Mouse (Mus musculus) kidney, postnatal 4 days (tissue): Measurements from ENCODE around the gene Pld4.
A peak's percentile ranks its signal among the peaks of the same experiment; 100 is the strongest.

Experiments
- DNase-seq, 2 experiments: peaks; one replicate each; pipeline ENCODE4 v3.0.0; 2021; ENCODE audit warnings: mixed read lengths in 2 of 2

Pld4 gene

GRCm38 (mm10) chr12:112738281-112739022 lies 22.0 kb upstream of the Pld4 start:
- peak in 1 of 2 experiments; percentile 1 for DNase-seq

GRCm38 (mm10) chr12:112739023-112739568 lies 21.4 kb upstream of the Pld4 start:
- DNase-seq = peak in 1 of 2 experiments; percentile 1

GRCm38 (mm10) chr12:112742768-112743167 lies 17.7 kb upstream of the Pld4 start:
- DNase-seq = peak in 1 of 2 experiments; percentile 44

- DNase-seq = peak; percentile 85 to 92
Observed at GRCm38 (mm10) chr12:112743168-112743975, 17.1 kb upstream of the Pld4 start.

- no peak for DNase-seq
Observed at GRCm38 (mm10) chr12:112744211-112744610, 16.2 kb upstream of the Pld4 start.

GRCm38 (mm10) chr12:112744891-112745580 lies 15.4 kb upstream of the Pld4 start:
- DNase-seq = no peak

- DNase-seq = no peak
Observed at GRCm38 (mm10) chr12:112745716-112746115, 14.7 kb upstream of the Pld4 start.

GRCm38 (mm10) chr12:112746461-112746807 lies 14.0 kb upstream of the Pld4 start:
- DNase-seq = no peak

GRCm38 (mm10) chr12:112746808-112747605 lies 13.4 kb upstream of the Pld4 start:
- DNase-seq = peak; percentile 59 to 70

- DNase-seq = no peak
Observed at GRCm38 (mm10) chr12:112747606-112747970, 12.9 kb upstream of the Pld4 start.

GRCm38 (mm10) chr12:112750976-112751375 lies 9.5 kb upstream of the Pld4 start:
- no peak for DNase-seq

GRCm38 (mm10) chr12:112752399-112752798 lies 8.1 kb upstream of the Pld4 start:
- DNase-seq = no peak

- DNase-seq = no peak
Observed at GRCm38 (mm10) chr12:112755900-112756299, 4.6 kb upstream of the Pld4 start.

GRCm38 (mm10) chr12:112757896-112758295 lies 2.6 kb upstream of the Pld4 start:
- DNase-seq = no peak

- DNase-seq = no peak
Observed at GRCm38 (mm10) chr12:112759471-112759870, 984 bp upstream of the Pld4 start.

GRCm38 (mm10) chr12:112761411-112761810 lies 956 bp downstream of the Pld4 start:
- DNase-seq = no peak

- no peak for DNase-seq
Observed at GRCm38 (mm10) chr12:112762018-112762417, 1.6 kb downstream of the Pld4 start.

- no peak for DNase-seq
Observed at GRCm38 (mm10) chr12:112763176-112763575, 2.7 kb downstream of the Pld4 start.

- no peak for DNase-seq
Observed at GRCm38 (mm10) chr12:112764141-112764540, 3.7 kb downstream of the Pld4 start.

- no peak for DNase-seq
Observed at GRCm38 (mm10) chr12:112764991-112765390, 4.5 kb downstream of the Pld4 start.

GRCm38 (mm10) chr12:112766586-112766985 lies 6.1 kb downstream of the Pld4 start:
- no peak for DNase-seq
